Mouse (Mus musculus) spleen, adult 2 months (tissue): ENCODE data around the gene Olfr292.

Source experiments
- CTCF ChIP-seq: fragments of 200-500 bp; IDR thresholded peaks from 2 replicates; pipeline ENCODE4 v1.5.1; 2011; ENCODE audit warnings: mild to moderate bottlenecking, inconsistent platforms; ENCODE audit not compliant: insufficient read depth, insufficient read length, insufficient replicate concordance; ENCODE audit errors: extremely low read depth
- POLR2A ChIP-seq: fragments of 200-500 bp; IDR thresholded peaks from 2 replicates; pipeline ENCODE4 v1.6.1; 2011; ENCODE audit warnings: low read depth, low read length, inconsistent platforms

GRCm38 (mm10) chr7:86725013-86725412 is 36.9 kb downstream of the Olfr292 start:
- TF ChIP-seq POLR2A (no peak), CTCF (no peak)
